In the genomic region with DNA sequence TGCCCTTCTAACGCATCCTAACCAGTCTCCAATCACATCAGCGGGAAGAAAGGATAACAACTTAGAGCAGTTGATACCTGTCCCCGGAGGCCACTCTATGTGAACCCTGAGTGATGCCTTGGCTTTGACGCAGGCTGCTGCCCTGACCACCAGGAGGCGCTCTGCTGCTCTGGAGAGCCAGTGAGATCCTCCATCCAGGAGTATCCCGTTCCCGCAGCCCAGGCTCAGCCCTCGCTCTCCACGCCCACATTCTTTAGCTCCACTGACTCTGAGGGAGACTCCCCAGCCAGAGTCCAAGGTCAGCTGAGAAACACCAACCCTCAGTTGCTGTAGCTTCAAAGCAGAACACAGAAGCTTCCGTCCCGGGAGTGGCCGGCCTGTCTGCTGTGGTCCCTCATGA, we compare ENCODE assay signal across 9 mouse cellular contexts.
DNase-seq lines count a peak whose midpoint lies in the region; ATAC-seq lines count a peak whose summit lies in the region.
"Had no signal": no experiment of that assay in that cellular context is flagged by ENCODE, and none has a peak within 500 bp of the region (broad histone marks: within the 10 kb centered on the region; RNA-seq: fewer than 3 reads in every experiment).

No protein-coding gene starts in this region.

- no peaks in the 10 kb centered on the region for H3K36me3 ChIP-seq in intestine, embryonic 14.5 days (ENCODE audit: control insufficient read depth, insufficient read depth, low read length)
- H3K36me3 ChIP-seq in limb, embryonic 13.5 days = no peaks in the 10 kb centered on the region

- peak; percentile 44 to 53 for DNase-seq in gastrocnemius, postnatal 4 days (ENCODE audit: low spot score in 2 of 2)
- DNase-seq in gastrocnemius, adult 8-10 months (ENCODE audit: low spot score in 2 of 2) = no peak
- DNase-seq in WW6 (ENCODE audit: low read depth, low spot score) = peak; percentile 84
- DNase-seq in embryo, embryonic 9.5 days (ENCODE audit: extremely low spot score) = peak; percentile 83
- DNase-seq in intestine, embryonic 14.5 days (ENCODE audit: low spot score) = peak; percentile 79
- peak; percentile 11 for DNase-seq in retina, adult 2 months (ENCODE audit: low read depth, low spot score)

- peak; percentile 77; the same call in 1 of the 2 replicates for ATAC-seq in intestine, embryonic 14.5 days (replicated peaks; ENCODE audit: low FRiP score, low TSS enrichment, low read depth)
- peak; percentile 51 for ATAC-seq in limb, embryonic 13.5 days (ENCODE audit: low FRiP score, low read depth)
- ATAC-seq in erythroblast, adult 5-6 weeks (replicated peaks; ENCODE audit: low FRiP score, poor library complexity, severe bottlenecking) = no peak

- no peak overlapping the region for H3K4me3 ChIP-seq in intestine, embryonic 14.5 days (ENCODE audit: low read depth, low read length)
- H3K4me3 ChIP-seq in limb, embryonic 13.5 days = no peak overlapping the region

- no peak overlapping the region for H3K27ac ChIP-seq in intestine, embryonic 14.5 days (ENCODE audit: low read depth)
- no peak overlapping the region for H3K27ac ChIP-seq in limb, embryonic 13.5 days

- H3K4me2 ChIP-seq in intestine, embryonic 14.5 days (ENCODE audit: low read length) = no peak overlapping the region
- H3K4me2 ChIP-seq in limb, embryonic 13.5 days (replicated peaks) = peak overlapping the region; percentile 16; the same call in 1 of the 2 replicates

- WGBS in intestine, embryonic 14.5 days = 7% methylated on average over 12 of the region's 12 CpGs
- 7% methylated on average over 12 of the region's 12 CpGs for WGBS in limb, embryonic 13.5 days

- no peaks in the 10 kb centered on the region for H3K9me3 ChIP-seq in intestine, embryonic 14.5 days (ENCODE audit: control insufficient read depth, low read length)
- H3K9me3 ChIP-seq in limb, embryonic 13.5 days = peaks cover 9% of the 10 kb centered on the region

- H3K27me3 ChIP-seq in intestine, embryonic 14.5 days (replicated peaks; ENCODE audit: control insufficient read depth, insufficient read depth, low read length) = no peaks in the 10 kb centered on the region
- peaks cover 3% of the 10 kb centered on the region; the same call in 1 of the 2 replicates for H3K27me3 ChIP-seq in limb, embryonic 13.5 days
- H3K27me3 ChIP-seq: CH12.LX had no signal

- H3K4me1 ChIP-seq in intestine, embryonic 14.5 days (replicated peaks; ENCODE audit: control insufficient read depth, insufficient read depth, low read length) = 0 out of 2 replicates have a peak, but pooled peaks cover 6% of the 10 kb centered on the region
- 0 out of 2 replicates have a peak, but pooled peaks cover 11% of the 10 kb centered on the region for H3K4me1 ChIP-seq in limb, embryonic 13.5 days

- no peak overlapping the region for H3K9ac ChIP-seq in intestine, embryonic 14.5 days (ENCODE audit: low read length)
- no peak overlapping the region for H3K9ac ChIP-seq in limb, embryonic 13.5 days

Comparison
In these comparisons a context has a peak if more than half of its experiments do, and no peak if none do; other contexts are left out.
1. DNase-seq: peak in gastrocnemius, postnatal 4 days (2 of 2), WW6 (single experiment), embryo, embryonic 9.5 days (single experiment), intestine, embryonic 14.5 days (single experiment) and retina, adult 2 months (single experiment); none in gastrocnemius, adult 8-10 months (0 of 2).